Mouse (Mus musculus) lung, embryonic 16.5 days (tissue): ENCODE results near the gene Ccdc9b. TPM values are rescaled to one million over a fixed set of nuclear protein-coding genes. Genes with fewer than 3 reads are reported as not detected.

Source experiments
- ATAC-seq: fragments of 200-750 bp; cut with Nextera tagmentation; 2 replicates; pipeline ENCODE4 v1.8.0; 2017; ENCODE audit warnings: low read depth, mild to moderate bottlenecking, moderate library complexity
- H3K27ac ChIP-seq: fragments of 300-500 bp; sonication (generic); 2 replicates; pipeline ENCODE4 v1.5.1; 2014; ENCODE audit warnings: mild to moderate bottlenecking, control low read depth, low read length
- H3K27me3 ChIP-seq: fragments of 300-500 bp; sonication (generic); 2 replicates; pipeline ENCODE4 v1.6.1; 2014; ENCODE audit warnings: low read depth, low read length, mixed read lengths; ENCODE audit not compliant: control insufficient read depth, insufficient read depth
- H3K36me3 ChIP-seq: fragments of 300-500 bp; sonication (generic); 2 replicates; pipeline ENCODE4 v1.6.1; 2014; ENCODE audit warnings: low read length; ENCODE audit not compliant: control insufficient read depth, insufficient read depth
- H3K4me1 ChIP-seq: fragments of 300-500 bp; sonication (generic); replicated peaks from 2 replicates; pipeline ENCODE4 v1.6.1; 2014; ENCODE audit warnings: low read length, mixed read lengths; ENCODE audit not compliant: control insufficient read depth, insufficient read depth
- H3K4me2 ChIP-seq: fragments of 300-500 bp; sonication (generic); 2 replicates; pipeline ENCODE4 v1.6.1; 2014; ENCODE audit warnings: low read depth, low read length, control low read depth
- H3K4me3 ChIP-seq: fragments of 300-500 bp; sonication (generic); 2 replicates; pipeline ENCODE4 v1.5.1; 2014; ENCODE audit warnings: mild to moderate bottlenecking, low read length, control low read depth
- H3K9ac ChIP-seq: fragments of 300-500 bp; sonication (generic); 2 replicates; pipeline ENCODE4 v1.6.1; 2014; ENCODE audit warnings: low read length, control low read depth
- H3K9me3 ChIP-seq: fragments of 300-500 bp; sonication (generic); 2 replicates; pipeline ENCODE4 v1.6.1; 2016; ENCODE audit warnings: low read length; ENCODE audit not compliant: control insufficient read depth
- WGBS: fragments of 180-500 bp; shearing (Covaris S2); extraction: QIAGEN DNeasy Blood & Tissue Kit; methylation state at CpG from one replicate; pipeline ENCODE4 v1.1.7; 2014; 5-methylcytosine and 5-hydroxymethylcytosine counted together
- polyA plus RNA-seq: library from polyadenylated mRNA; unstranded; fragments of >200 nt; fragmentation: Nextera tagmentation; extraction: Ambion mirVana; gene quantifications from 2 replicates; pipeline ENCODE4 v1.2.1, GENCODE M21; 2015

Ccdc9b gene
- polyA plus RNA-seq, 1 experiment from 2014 or later: 1.3 TPM

- Histone ChIP-seq H3K9ac (no peak overlapping the region), H3K4me1 (peaks cover 8% of the 10 kb centered on the region), H3K4me2 (no peak overlapping the region), H3K4me3 (no peak overlapping the region), H3K9me3 (no peaks in the 10 kb centered on the region), H3K36me3 (no peaks in the 10 kb centered on the region), H3K27me3 (no peaks in the 10 kb centered on the region), H3K27ac (no peak overlapping the region)
- no peak for ATAC-seq
- 91% methylated on average over 26 of the region's 26 CpGs for WGBS
Observed at GRCm38 (mm10) chr2:118791591-118792258, 29.3 kb upstream of the Ccdc9b start.

- H3K4me3 ChIP-seq: peak overlapping the region; percentile 30
- 19% methylated on average over 44 of the region's 44 CpGs for WGBS
- H3K27ac ChIP-seq: no peak overlapping the region
- H3K27me3 ChIP-seq: no peaks in the 10 kb centered on the region
- H3K9me3 ChIP-seq: no peaks in the 10 kb centered on the region
- H3K4me1 ChIP-seq: peaks cover 8% of the 10 kb centered on the region
- peak overlapping the region; percentile 53 for H3K4me2 ChIP-seq
- H3K36me3 ChIP-seq: no peaks in the 10 kb centered on the region
- H3K9ac ChIP-seq: peak overlapping the region; percentile 24; the same call in 1 of the 2 replicates
- peak; percentile 88 for ATAC-seq
Observed at GRCm38 (mm10) chr2:118790551-118791525, 28.4 kb upstream of the Ccdc9b start.

DNA sequence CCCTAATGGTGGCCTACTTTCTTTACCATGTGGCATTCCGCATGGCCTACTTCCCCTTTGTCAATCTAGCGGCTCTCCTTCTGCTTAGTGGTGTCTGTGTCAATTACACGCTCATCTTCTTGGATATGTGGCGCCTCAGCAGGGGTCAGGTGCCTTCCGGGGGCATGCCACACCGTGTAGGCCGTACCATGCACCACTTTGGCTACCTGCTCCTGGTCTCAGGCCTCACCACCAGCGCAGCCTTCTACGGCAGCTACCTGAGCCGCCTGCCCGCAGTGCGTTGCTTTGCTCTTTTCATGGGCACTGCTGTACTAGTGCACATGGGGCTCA lies 27.7 kb upstream of the Ccdc9b start:
- 56% methylated on average over 12 of the region's 12 CpGs for WGBS
- no peaks in the 10 kb centered on the region for H3K27me3 ChIP-seq

GRCm38 (mm10) chr2:118789501-118789900 lies 27.0 kb upstream of the Ccdc9b start:
- Histone ChIP-seq H3K36me3 (no peaks in the 10 kb centered on the region), H3K27me3 (no peaks in the 10 kb centered on the region), H3K9ac (no peak overlapping the region), H3K4me1 (peaks cover 8% of the 10 kb centered on the region), H3K9me3 (no peaks in the 10 kb centered on the region), H3K4me3 (no peak overlapping the region), H3K27ac (no peak overlapping the region), H3K4me2 (no peak overlapping the region)
- 90% methylated on average over 11 of the region's 11 CpGs for WGBS
- no peak for ATAC-seq

More for the DNA sequence above, 27.7 kb upstream of the Ccdc9b start:
- H3K4me1 ChIP-seq: peaks cover 8% of the 10 kb centered on the region
- H3K36me3 ChIP-seq: no peaks in the 10 kb centered on the region
- H3K9ac ChIP-seq: no peak overlapping the region
- peak overlapping the region; percentile 53; the same call in 1 of the 2 replicates for H3K4me2 ChIP-seq
- ATAC-seq: no peak; the same call in 1 of the 2 replicates
- peak overlapping the region; percentile 30; the same call in 1 of the 2 replicates for H3K4me3 ChIP-seq
- H3K9me3 ChIP-seq: no peaks in the 10 kb centered on the region
- no peak overlapping the region for H3K27ac ChIP-seq

- no peak overlapping the region for H3K9ac ChIP-seq
- ATAC-seq: no peak
- no peaks in the 10 kb centered on the region for H3K9me3 ChIP-seq
- WGBS: 61% methylated on average over 5 of the region's 5 CpGs
- H3K4me2 ChIP-seq: no peak overlapping the region
- no peak overlapping the region for H3K27ac ChIP-seq
- H3K4me3 ChIP-seq: no peak overlapping the region
- H3K36me3 ChIP-seq: no peaks in the 10 kb centered on the region
- peaks cover 8% of the 10 kb centered on the region for H3K4me1 ChIP-seq
- no peaks in the 10 kb centered on the region for H3K27me3 ChIP-seq
Observed at GRCm38 (mm10) chr2:118786525-118786924, 24.1 kb upstream of the Ccdc9b start.

- Histone ChIP-seq H3K9me3 (no peaks in the 10 kb centered on the region), H3K4me2 (no peak overlapping the region), H3K4me1 (peaks cover 7% of the 10 kb centered on the region), H3K27me3 (no peaks in the 10 kb centered on the region), H3K4me3 (no peak overlapping the region), H3K9ac (no peak overlapping the region), H3K36me3 (no peaks in the 10 kb centered on the region), H3K27ac (no peak overlapping the region)
- no peak for ATAC-seq
- 82% methylated on average over 7 of the region's 7 CpGs for WGBS
Observed at GRCm38 (mm10) chr2:118783663-118784062, 21.2 kb upstream of the Ccdc9b start.

- H3K4me3 ChIP-seq: no peak overlapping the region
- whole genome bisulfite sequencing: 38% methylated on average over 5 of the region's 5 CpGs
- H3K4me1 ChIP-seq: peaks cover 7% of the 10 kb centered on the region
- no peak for ATAC-seq
- no peak overlapping the region for H3K4me2 ChIP-seq
- H3K9ac ChIP-seq: no peak overlapping the region
- H3K27me3 ChIP-seq: no peaks in the 10 kb centered on the region
- no peaks in the 10 kb centered on the region for H3K36me3 ChIP-seq
- no peak overlapping the region for H3K27ac ChIP-seq
- H3K9me3 ChIP-seq: no peaks in the 10 kb centered on the region
Observed at GRCm38 (mm10) chr2:118783093-118783492, 20.6 kb upstream of the Ccdc9b start.

DNA sequence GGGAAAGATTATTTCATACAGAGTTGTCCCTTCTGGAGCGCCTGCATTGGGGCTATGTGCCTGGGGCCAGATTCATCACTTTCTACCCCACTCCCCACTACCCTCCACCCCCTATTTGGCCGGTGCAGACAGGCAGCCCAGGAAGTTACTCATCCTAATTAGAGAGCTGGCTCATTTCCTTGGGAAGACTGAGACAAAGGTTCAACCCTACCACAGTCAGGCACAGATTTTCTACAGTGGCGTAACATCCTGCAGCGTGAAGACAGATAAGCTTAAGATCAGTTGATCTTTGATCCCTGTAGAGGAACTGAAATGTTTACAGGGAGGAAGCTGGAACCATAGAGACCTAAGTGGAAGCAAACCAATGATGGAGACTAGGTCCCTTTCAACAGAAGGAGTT lies 19.8 kb upstream of the Ccdc9b start:
- Histone ChIP-seq H3K27ac (no peak overlapping the region), H3K36me3 (no peaks in the 10 kb centered on the region), H3K4me1 (peaks cover 7% of the 10 kb centered on the region), H3K9me3 (no peaks in the 10 kb centered on the region), H3K9ac (no peak overlapping the region), H3K27me3 (no peaks in the 10 kb centered on the region), H3K4me3 (no peak overlapping the region), H3K4me2 (no peak overlapping the region)
- whole genome bisulfite sequencing: 47% methylated on average over 4 of the region's 4 CpGs
- peak; percentile 27; the same call in 1 of the 2 replicates for ATAC-seq

- Histone ChIP-seq H3K9me3 (no peaks in the 10 kb centered on the region), H3K4me2 (no peak overlapping the region), H3K36me3 (no peaks in the 10 kb centered on the region), H3K4me3 (no peak overlapping the region), H3K4me1 (peaks cover 7% of the 10 kb centered on the region), H3K27ac (no peak overlapping the region), H3K9ac (no peak overlapping the region), H3K27me3 (no peaks in the 10 kb centered on the region)
- no peak for ATAC-seq
- 54% methylated on average over 1 of the region's 1 CpGs for WGBS
Observed at GRCm38 (mm10) chr2:118781115-118781514, 18.7 kb upstream of the Ccdc9b start.
